Mouse (Mus musculus) cerebellum, adult 9-10 months (tissue): ENCODE measurements around the gene Nkpd1.

Experiments used
- DNase-seq: peaks from one replicate; pipeline ENCODE4 v3.0.0; 2022

The Nkpd1 gene

GRCm38 (mm10) chr7:19549394-19549793, 31.8 kb downstream of the Nkpd1 start:
- no peak for DNase-seq

- DNase-seq, result no peak
Observed at GRCm38 (mm10) chr7:19551634-19552033, 34.0 kb downstream of the Nkpd1 start.

- no peak for DNase-seq
Observed at GRCm38 (mm10) chr7:19552443-19552842, 34.8 kb downstream of the Nkpd1 start.

- no peak for DNase-seq
Observed at GRCm38 (mm10) chr7:19554168-19554567, 36.5 kb downstream of the Nkpd1 start.

- DNase-seq, result no peak
Observed at GRCm38 (mm10) chr7:19557086-19557485, 39.4 kb downstream of the Nkpd1 start.

- DNase-seq, result no peak
Observed at GRCm38 (mm10) chr7:19557982-19558900, 40.6 kb downstream of the Nkpd1 start.

- DNase-seq, result no peak
Observed at GRCm38 (mm10) chr7:19558965-19559364, 41.3 kb downstream of the Nkpd1 start.

- DNase-seq, result no peak
Observed at GRCm38 (mm10) chr7:19560491-19561260, 43.0 kb downstream of the Nkpd1 start.

- DNase-seq, result no peak
Observed at GRCm38 (mm10) chr7:19561431-19561764, 43.8 kb downstream of the Nkpd1 start.

- DNase-seq, result peak; percentile 90
Observed at GRCm38 (mm10) chr7:19561765-19562642, 44.4 kb downstream of the Nkpd1 start.

GRCm38 (mm10) chr7:19562643-19563410, 45.2 kb downstream of the Nkpd1 start, which contains the start of gene Ppp1r37:
Gene Ppp1r37 (minus strand): TSS chr7:19563076.
- peak; percentile 59 for DNase-seq

- no peak for DNase-seq
Observed at GRCm38 (mm10) chr7:19563884-19564283, 46.2 kb downstream of the Nkpd1 start.

- DNase-seq, result no peak
Observed at GRCm38 (mm10) chr7:19564455-19564854, 46.8 kb downstream of the Nkpd1 start.

GRCm38 (mm10) chr7:19565803-19566202, 48.2 kb downstream of the Nkpd1 start:
- DNase-seq, result no peak

GRCm38 (mm10) chr7:19567426-19567825, 49.8 kb downstream of the Nkpd1 start:
- no peak for DNase-seq

GRCm38 (mm10) chr7:19569647-19570046, 52.0 kb downstream of the Nkpd1 start:
- DNase-seq, result no peak

GRCm38 (mm10) chr7:19572926-19573775, 55.5 kb downstream of the Nkpd1 start:
- DNase-seq, result peak; percentile 77

GRCm38 (mm10) chr7:19573776-19574140, 56.1 kb downstream of the Nkpd1 start:
- no peak for DNase-seq
